Mouse (Mus musculus): ENCODE measurements at regions not wholly inside any gene's neighbourhood (a gene's known extent, or its start where the extent isn't known, plus 50 kb on each side); places are given as distances from the start of the nearest gene placed in this dataset.

DNA sequence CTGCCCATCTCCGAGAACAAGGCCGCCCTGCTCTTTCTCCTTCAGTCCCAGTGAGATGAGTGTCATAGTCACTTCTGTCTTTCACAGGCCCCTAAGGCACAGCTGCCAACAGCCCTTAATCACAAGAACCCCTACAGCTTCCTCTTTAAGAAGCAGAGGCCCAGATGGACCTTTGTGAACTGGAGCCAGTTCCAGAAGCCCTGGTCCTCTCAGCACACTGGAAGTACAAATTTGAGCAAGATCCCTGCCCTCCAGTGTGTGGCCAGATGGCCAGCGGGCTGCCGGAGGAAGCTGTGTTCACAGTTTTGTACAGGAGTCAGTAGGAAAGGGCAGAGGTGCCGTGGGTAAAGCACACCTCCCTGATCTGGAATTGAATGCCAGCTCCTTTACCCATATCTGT lies 389.6 kb downstream of the Rps24 start:
- no peak for DNase-seq (ENCODE audit: low spot score in 2 of 2)

DNA sequence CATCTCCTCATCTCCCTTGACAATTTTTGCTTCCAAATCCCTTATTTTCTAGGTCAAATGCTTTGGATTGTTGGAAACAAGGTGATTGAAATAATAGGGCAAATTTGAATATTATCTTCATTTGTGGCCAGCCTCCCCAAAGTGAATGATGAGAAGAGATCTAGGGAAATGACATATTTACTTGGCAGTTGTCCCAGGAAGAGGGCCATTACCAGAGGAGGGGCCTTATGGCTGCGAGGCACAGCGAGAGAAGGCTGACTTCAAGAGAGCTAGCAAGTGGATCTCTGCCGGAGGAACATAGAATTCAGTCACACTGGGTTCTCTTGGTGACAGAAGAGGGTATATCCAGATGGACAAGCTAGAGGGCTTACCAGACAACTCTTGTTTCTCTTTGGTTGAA lies 390.9 kb downstream of the Rps24 start:
- no peak for DNase-seq (ENCODE audit: low spot score in 2 of 2)

- no peak for DNase-seq (ENCODE audit: low spot score in 2 of 2)
These were observed 399.2 kb downstream of the Rps24 start for GRCm38 (mm10) chr14:24886164-24886563.

DNA sequence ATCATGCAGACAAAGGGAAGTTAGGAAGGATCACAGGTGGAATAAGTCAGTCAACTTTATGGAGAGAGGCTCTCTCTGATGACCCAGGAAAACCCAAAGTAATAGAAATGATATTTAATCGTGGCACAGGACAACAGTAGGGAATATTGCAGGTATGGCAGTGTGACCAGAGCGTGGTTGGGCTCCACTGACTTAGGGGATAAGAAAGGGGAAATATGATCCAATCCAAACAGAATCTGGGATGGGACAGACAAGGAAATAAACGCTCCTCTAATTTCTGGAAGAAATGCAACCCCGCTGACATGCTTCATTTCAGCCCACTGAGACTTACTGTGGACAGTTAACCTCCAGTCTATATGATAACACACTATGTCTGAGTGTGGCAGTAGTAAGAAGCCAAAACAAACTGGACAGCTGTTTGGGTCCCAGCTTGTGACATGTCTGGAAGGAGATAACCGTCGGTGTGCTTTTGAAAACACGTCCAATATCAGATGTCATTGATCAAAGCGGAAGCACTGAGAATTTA lies 400.0 kb downstream of the Rps24 start:
- DNase-seq (ENCODE audit: low spot score in 2 of 2), result no peak

GRCm38 (mm10) chr14:24890856-24891255 lies 403.9 kb downstream of the Rps24 start:
- no peak for DNase-seq (ENCODE audit: low spot score in 2 of 2)

- no peak for DNase-seq (ENCODE audit: low spot score in 2 of 2)
These were observed 408.3 kb downstream of the Rps24 start for GRCm38 (mm10) chr14:24895196-24895595.

DNA sequence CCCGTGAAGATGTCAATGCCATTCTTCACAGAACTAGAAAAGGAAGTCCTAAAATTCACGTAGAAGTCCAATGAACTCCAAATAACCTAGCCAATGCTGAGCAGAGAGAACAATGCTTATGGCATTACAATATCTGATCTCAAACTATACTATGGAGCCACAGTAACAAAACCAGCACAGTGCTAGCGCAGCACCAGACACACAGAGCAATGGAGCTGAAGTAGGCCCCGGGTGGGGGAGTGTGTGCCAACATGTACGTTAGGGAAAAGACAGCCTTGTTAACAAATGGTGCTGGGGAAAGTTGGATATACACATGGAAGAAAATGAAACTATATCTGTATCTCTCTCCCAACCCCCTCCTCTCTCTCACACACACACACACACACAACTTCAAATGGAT lies 409.8 kb downstream of the Rps24 start:
- no peak for DNase-seq (ENCODE audit: low spot score in 2 of 2)

DNA sequence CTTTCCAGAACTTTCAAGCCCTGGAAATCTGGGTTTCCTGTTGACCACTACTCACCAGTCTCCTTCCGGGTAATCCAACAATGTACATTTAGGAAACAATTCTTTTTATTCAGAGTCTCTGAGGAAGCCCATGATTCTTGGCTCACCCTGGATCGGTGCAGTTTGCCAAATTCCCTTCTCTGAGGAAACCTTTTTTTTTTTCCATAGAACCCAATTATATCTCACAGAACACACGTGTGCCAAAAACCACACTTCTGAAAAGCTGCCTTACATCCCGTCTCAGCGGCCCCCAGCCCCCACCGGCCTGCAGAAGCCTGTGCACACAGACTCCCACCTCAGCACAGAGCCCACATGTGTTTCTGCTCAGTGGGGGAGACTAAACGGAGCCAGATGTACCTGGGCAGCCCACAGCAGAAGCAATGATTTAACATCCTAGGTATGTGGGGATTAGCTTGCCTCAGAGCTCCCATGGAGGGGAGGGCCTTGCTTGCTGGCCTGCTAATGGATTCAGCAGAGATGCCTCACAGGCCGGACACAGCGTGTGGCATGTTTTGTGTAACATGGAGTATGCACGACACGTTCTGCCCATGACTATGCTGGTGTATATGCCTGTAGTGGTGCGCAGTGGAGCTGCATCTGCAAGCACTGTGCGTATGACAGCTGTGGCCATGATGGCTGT lies 413.7 kb downstream of the Rps24 start:
- DNase-seq (ENCODE audit: low spot score in 2 of 2), result no peak

GRCm38 (mm10) chr14:24901726-24902125 lies 414.8 kb downstream of the Rps24 start:
- no peak for DNase-seq (ENCODE audit: low spot score in 2 of 2)

DNA sequence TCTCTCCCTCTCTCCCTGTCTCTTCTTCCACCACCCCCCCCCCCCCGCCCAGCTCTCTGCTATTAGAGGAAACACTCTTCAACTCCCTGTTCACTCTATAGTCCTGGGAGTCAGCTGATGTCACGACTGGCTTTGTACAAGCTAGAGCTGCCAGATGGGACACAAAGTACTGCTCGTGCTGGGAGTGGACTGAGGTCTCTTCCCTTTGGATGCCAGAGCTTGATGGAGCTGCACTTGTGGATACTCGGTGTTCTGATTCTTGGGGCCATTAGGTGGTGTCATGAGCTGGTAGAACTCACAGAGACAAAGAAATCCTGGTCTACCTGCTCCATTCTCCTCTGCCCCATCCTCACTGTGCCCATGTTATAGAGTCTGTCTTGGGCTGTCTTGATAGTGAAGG lies 415.9 kb downstream of the Rps24 start:
- no peak for DNase-seq (ENCODE audit: low spot score in 2 of 2)

- DNase-seq (ENCODE audit: low spot score in 2 of 2), result no peak
These were observed 417.8 kb downstream of the Rps24 start for GRCm38 (mm10) chr14:24904712-24905111.

DNA sequence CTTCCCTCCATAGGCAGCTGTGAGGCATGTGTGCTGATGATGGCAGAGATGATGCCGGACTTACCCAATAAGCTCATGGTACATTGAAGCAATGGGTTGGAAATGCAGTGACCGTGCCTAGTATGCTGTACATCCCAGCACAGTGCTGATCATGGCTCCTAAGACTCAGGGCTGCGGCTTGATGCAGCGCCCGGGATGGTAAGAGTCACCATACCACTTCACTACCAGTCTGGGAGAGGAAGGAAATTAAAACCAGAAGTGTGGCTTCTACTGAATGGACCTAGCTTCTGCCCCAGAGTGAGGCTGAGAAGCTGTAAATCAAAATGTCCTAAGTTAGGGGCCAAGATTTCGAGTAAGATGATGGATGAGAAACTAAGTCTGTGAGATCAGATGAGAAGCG lies 420.0 kb downstream of the Rps24 start:
- DNase-seq (ENCODE audit: low spot score in 2 of 2), result no peak

GRCm38 (mm10) chr14:24908377-24908776 lies 421.5 kb downstream of the Rps24 start:
- DNase-seq (ENCODE audit: low spot score in 2 of 2), result no peak

- no peak for DNase-seq (ENCODE audit: low spot score in 2 of 2)
These were observed 424.7 kb downstream of the Rps24 start for GRCm38 (mm10) chr14:24911621-24912020.

- DNase-seq (ENCODE audit: low spot score in 2 of 2), result no peak
These were observed 432.1 kb downstream of the Rps24 start for GRCm38 (mm10) chr14:24919056-24919455.

- no peak for DNase-seq (ENCODE audit: low spot score in 2 of 2)
These were observed 435.1 kb downstream of the Rps24 start for GRCm38 (mm10) chr14:24922006-24922405.

GRCm38 (mm10) chr14:24924561-24924960 lies 437.6 kb downstream of the Rps24 start:
- no peak for DNase-seq (ENCODE audit: low spot score in 2 of 2)

- DNase-seq (ENCODE audit: low spot score in 2 of 2), result no peak
These were observed 439.4 kb downstream of the Rps24 start for GRCm38 (mm10) chr14:24926086-24927048.

GRCm38 (mm10) chr14:24928726-24929125 lies 441.8 kb downstream of the Rps24 start:
- DNase-seq (ENCODE audit: low spot score in 2 of 2), result no peak

- DNase-seq (ENCODE audit: low spot score in 2 of 2), result no peak
These were observed 443.3 kb downstream of the Rps24 start for GRCm38 (mm10) chr14:24930251-24930650.

GRCm38 (mm10) chr14:24937876-24938275 lies 451.0 kb downstream of the Rps24 start:
- no peak for DNase-seq (ENCODE audit: low spot score in 2 of 2)

GRCm38 (mm10) chr14:24939068-24939467 lies 452.1 kb downstream of the Rps24 start:
- no peak for DNase-seq (ENCODE audit: low spot score in 2 of 2)

Measured in thymus, postnatal 10 days (tissue).